Mouse (Mus musculus): ENCODE results near the gene Oprd1.

Gene Oprd1

GRCm38 (mm10) chr4:132137013-132137412, 7.3 kb downstream of the Oprd1 start:
- in situ Hi-C loops (cut with MboI, MseI), result no loop called here

GRCm38 (mm10) chr4:132133920-132134319, 10.4 kb downstream of the Oprd1 start:
- in situ Hi-C loops (cut with MboI, MseI), result no loop called here

DNA sequence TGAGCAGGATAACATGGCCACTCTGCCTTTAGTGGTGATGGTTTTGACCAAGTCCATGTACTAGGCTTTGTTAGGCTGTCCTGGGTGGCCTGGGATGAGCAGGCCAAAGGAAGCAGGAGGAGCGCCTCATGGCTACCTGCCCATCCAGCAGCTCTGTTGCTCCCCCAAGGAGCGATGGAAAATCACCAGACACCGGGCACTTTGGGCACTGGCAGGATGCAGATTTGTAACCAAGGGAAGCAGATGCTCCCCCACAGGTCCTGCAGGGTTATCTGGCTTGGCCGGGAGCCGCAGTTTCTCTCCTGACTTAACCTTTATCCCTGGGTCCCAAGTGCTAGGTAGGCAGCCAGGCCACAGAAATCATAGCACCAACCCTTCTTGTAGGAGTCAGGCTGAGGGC, 10.9 kb downstream of the Oprd1 start:
- in situ Hi-C loops (cut with MboI, MseI), result no loop called here

GRCm38 (mm10) chr4:132132297-132132696, 12.0 kb downstream of the Oprd1 start:
- in situ Hi-C loops (cut with MboI, MseI), result no loop called here

DNA sequence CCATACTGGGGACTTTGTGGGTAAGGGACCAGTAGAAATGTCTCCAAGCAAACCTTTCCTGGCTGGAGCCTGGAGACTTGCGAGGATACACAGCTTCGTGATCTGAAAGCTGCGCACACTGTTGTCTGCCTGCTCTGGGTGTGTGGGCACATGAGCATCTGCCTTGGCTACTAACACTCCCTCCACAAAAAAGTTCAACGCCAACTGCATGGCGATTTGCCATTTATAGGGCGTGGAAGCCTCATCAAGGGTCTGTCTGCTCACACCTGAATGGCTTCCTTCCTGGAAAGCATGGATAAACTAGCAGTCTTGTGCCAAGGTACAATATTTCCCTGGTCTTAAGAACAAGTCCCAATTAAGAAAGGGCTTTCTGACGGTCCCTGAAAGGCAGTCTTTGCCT, 12.5 kb downstream of the Oprd1 start:
- in situ Hi-C loops (cut with MboI, MseI), result no loop called here

DNA sequence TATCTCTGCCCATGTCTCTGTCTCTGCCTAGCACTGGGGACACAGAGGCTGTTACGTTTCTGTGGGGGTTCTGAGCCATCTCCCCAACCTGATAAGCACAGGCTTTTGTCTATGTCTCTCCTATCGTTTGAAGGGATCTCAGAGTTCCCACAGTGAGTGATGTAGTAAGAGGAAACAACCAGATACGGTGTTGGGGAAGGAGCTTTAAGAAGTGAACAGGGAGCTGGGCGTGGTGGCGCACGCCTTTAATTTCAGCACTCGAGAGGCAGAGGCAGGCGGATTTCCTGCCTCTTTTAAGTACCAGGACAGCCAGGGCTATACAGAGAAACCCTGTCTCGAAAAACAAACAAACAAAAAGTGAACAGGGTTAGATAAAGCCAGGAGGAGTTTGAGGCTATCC, 13.2 kb downstream of the Oprd1 start:
- in situ Hi-C loops (cut with MboI, MseI), result no loop called here

GRCm38 (mm10) chr4:132130645-132131044, 13.6 kb downstream of the Oprd1 start:
- in situ Hi-C loops (cut with MboI, MseI), result no loop called here

GRCm38 (mm10) chr4:132130134-132130533, 14.2 kb downstream of the Oprd1 start:
- in situ Hi-C loops (cut with MboI, MseI), result no loop called here

DNA sequence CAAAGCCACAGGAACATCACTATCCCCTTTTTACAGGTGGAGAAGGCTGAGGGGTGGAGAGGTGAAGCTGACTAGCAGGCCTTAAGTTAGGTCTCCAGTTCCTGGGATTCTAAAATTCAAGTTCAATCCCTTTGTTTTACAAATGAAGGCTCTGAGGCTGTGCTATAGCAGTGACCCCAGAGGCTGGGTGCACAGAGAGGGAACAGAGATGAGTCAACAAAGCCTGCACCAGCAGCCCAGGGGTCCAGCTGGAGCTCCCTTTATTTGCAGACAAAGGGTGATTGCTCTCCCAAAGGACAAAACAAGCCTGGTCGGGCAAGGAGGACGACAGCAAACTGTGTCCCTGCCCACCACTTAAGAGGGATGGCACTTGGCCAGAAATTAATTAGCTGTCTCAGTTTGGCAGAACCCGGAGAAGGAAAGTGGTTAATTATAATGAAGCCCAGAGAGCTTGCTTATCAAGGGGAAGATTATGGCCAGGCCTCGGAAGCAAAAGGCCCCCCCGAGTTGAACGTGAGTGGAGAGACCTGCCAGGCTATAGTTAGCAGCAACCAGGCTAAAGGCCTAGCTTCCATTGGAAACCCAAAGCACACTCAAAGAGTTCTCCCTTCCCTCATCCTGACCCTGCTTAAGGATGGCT, 15.2 kb downstream of the Oprd1 start:
- in situ Hi-C loops (cut with MboI, MseI), result no loop called here

DNA sequence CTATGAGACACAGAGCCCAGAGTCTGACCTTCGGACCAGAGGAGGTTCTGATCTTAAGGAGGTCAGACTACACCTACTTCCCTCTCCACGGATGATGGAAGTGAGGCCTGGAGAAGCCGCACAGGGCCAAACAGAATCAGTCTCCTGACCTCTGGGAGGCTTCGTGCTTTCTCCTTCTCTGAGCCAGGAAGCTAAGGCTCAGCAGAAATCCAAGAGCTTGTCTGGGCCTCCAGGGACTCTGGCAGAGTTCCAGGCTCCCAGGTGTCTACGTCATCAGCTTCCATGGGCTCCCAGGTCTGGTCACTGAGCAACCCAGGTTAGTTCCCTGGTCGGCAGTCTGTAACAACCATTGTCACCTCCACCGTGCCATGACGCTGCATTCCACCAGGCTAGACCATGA, 17.2 kb downstream of the Oprd1 start:
- in situ Hi-C loops (cut with MboI, MseI), result no loop called here

GRCm38 (mm10) chr4:132123166-132123565, 21.1 kb downstream of the Oprd1 start:
- in situ Hi-C loops (cut with MboI, MseI), result no loop called here

- in situ Hi-C loops (cut with MboI, MseI), result no loop called here
These were observed 22.6 kb downstream of the Oprd1 start for GRCm38 (mm10) chr4:132121674-132122073.

- in situ Hi-C loops (cut with MboI, MseI), result no loop called here
These were observed 24.7 kb downstream of the Oprd1 start for GRCm38 (mm10) chr4:132119566-132119965.

GRCm38 (mm10) chr4:132116315-132116714, 28.0 kb downstream of the Oprd1 start:
- in situ Hi-C loops (cut with MboI, MseI), result no loop called here

GRCm38 (mm10) chr4:132113411-132114095, 30.7 kb downstream of the Oprd1 start:
- in situ Hi-C loops (cut with MboI, MseI), result no loop called here

DNA sequence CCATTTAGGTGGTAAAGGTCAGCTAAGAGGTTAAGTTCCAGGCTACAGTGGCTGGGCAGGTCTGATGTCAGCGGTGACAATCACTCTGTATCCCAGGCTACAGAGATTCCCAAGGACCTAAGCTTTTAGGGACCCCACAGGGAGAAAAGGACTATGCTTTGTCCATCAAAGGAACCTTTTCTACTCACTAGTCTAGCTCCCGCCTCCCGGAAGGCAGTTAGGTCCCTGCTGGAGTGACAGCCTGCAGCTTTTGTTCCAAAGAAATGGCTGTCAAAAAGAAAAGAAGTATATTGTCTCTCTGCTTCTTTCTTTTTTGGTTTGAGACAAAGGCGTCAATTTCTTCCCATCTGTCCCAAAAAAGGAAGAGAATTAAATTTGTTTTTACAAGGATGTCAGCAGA, 33.1 kb downstream of the Oprd1 start:
- in situ Hi-C loops (cut with MboI, MseI), result no loop called here

GRCm38 (mm10) chr4:132108221-132108620, 36.1 kb downstream of the Oprd1 start:
- in situ Hi-C loops (cut with MboI, MseI), result no loop called here

GRCm38 (mm10) chr4:132101152-132101551, 43.1 kb downstream of the Oprd1 start:
- in situ Hi-C loops (cut with MboI, MseI), result no loop called here

DNA sequence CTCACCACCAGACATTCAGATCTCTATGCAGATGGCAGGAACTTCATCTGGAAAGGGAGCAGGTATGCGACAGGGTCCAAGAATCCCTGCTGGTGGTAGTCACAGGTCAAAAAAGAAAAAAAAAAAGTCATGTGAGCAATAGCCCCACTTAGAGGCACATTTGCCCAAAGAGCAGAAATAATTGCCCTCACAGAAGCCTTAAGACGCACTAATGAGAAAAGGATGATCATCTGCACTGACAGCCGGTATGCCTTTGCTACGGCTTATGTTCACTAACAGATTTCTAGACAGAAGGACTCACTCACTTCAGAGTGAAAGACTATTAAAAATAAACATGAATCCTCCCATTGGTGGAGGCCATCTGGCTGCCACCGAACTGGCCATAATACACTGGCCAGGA, 44.7 kb downstream of the Oprd1 start:
- in situ Hi-C loops (cut with MboI, MseI), result no loop called here

GRCm38 (mm10) chr4:132095043-132095442, 49.2 kb downstream of the Oprd1 start:
- in situ Hi-C loops (cut with MboI, MseI), result no loop called here

GRCm38 (mm10) chr4:132093928-132094327, 50.4 kb downstream of the Oprd1 start:
- in situ Hi-C loops (cut with MboI, MseI), result loop anchor here (5.0 kb wide), 1 partner anchor 83 kb away; no protein-coding TSS in a partner anchor

- in situ Hi-C loops (cut with MboI, MseI), result loop anchor here (5.0 kb wide), 1 partner anchor 84 kb away; no protein-coding TSS in a partner anchor
These were observed 51.1 kb downstream of the Oprd1 start for GRCm38 (mm10) chr4:132093136-132093535.

- in situ Hi-C loops (cut with MboI, MseI), result no loop called here
These were observed 55.4 kb downstream of the Oprd1 start for GRCm38 (mm10) chr4:132088921-132089320.
